Mouse (Mus musculus) lung, adult 2 months (tissue): ENCODE measurements around the gene Lin52.

Source experiments
- CTCF ChIP-seq: fragments of 200-500 bp; IDR thresholded peaks from 2 replicates; pipeline ENCODE4 v1.5.1; 2011; ENCODE audit warnings: mild to moderate bottlenecking, low read length, control low read depth; ENCODE audit not compliant: insufficient read depth
- POLR2A ChIP-seq: fragments of 200-500 bp; IDR thresholded peaks from 2 replicates; pipeline ENCODE4 v1.6.1; 2011; ENCODE audit warnings: low read depth, mild to moderate bottlenecking, control low read depth, low read length, borderline replicate concordance; ENCODE audit errors: extremely low read depth

DNA sequence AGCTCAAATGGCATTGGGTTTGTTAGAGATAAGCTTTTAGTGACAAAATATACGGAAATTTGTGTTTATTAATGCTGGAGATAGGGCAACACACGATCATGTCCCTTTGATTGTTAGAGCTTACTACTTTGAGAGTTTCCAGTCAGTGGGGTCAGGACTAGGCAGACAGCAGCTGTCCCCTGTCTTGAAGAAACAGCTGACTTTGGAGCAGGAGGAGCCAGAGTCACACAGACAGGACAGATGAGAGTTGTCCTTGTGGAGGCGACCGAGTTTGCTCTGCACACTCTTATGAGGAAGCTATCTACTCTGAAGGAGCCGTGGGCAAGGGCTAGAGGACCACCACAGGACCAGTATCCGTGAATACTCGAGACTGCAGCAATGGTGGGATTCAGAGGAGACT lies 27.7 kb downstream of the Lin52 start:
- TF ChIP-seq POLR2A: no peak
- no peak for TF ChIP-seq CTCF
